Mouse (Mus musculus): ENCODE results near the gene Mx1. TPM values are rescaled to one million over a fixed set of nuclear protein-coding genes. Genes with fewer than 3 reads are reported as not detected.

The Mx1 gene
- polyA plus RNA-seq, 1 experiment = 7.9 TPM

DNA sequence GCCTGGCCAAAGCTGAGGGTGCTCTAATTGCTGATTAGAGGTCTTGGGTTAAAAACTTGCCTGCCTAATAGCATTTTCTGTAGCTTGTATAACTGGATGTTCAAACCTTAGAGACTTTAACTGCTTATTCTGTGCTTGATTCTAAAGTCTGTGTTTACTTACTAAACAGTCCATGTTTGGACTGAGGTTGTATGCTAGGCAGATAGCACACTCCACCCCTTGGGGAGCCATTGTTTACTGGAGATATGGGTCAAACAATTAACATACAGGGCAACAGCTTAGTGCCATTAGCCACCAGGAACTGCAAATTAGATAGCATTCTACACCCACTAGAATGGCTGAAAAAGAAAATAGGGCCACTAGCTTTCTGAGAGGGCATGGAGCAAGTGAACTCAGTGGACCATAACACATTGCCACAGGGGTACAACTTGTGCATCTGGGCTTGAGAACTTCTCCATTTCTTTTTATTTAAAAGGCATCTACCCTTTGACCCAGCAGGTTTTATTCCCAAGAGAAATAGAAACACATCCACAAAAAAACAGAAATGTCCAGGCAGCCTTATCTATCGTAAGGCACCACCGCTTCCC is 64.7 kb downstream of the Mx1 start:
- 93% methylated on average over 2 of the region's 2 CpGs for WGBS
- no peaks in the 10 kb centered on the region for H3K36me3 ChIP-seq (ENCODE audit: control insufficient read depth, insufficient read depth, low read length)
- no peaks in the 10 kb centered on the region for H3K4me1 ChIP-seq (replicated peaks; ENCODE audit: control insufficient read depth, insufficient read depth, low read length)
- no peaks in the 10 kb centered on the region for H3K27me3 ChIP-seq (ENCODE audit: control insufficient read depth, insufficient read depth, low read length)
- H3K4me3 ChIP-seq (ENCODE audit: control insufficient read depth, insufficient read depth, low read length) = no peak overlapping the region
- H3K27ac ChIP-seq (ENCODE audit: control insufficient read depth, insufficient read depth, low read length) = no peak overlapping the region
- TF ChIP-seq CTCF (IDR thresholded peaks at IDR 0.05; ENCODE audit: borderline replicate concordance, control insufficient read depth, extremely low read depth, insufficient read depth, low read length, poor library complexity) (no peak), POLR2A (IDR thresholded peaks at IDR 0.05; ENCODE audit: control insufficient read depth, extremely low read depth, insufficient read depth, low read length, poor library complexity) (no peak)
- no peak for DNase-seq

Other genes starting within 250 kb of the Mx1 start
- gene Bace2, start 106.2 kb downstream of the Mx1 start, polyA plus RNA-seq (2012; rRNA removed) = 1.1 and 1.4 TPM in 2 replicates
- 0.23 and 0.27 TPM in 2 replicates for gene Fam3b, start 51.9 kb upstream of the Mx1 start, polyA plus RNA-seq (2012; rRNA removed)
- 2.6 and 4.0 TPM in 2 replicates for gene Tmprss2, start 148.3 kb upstream of the Mx1 start, polyA plus RNA-seq (2012; rRNA removed)